Mouse (Mus musculus): ENCODE measurements at regions not wholly inside any gene's neighbourhood (a gene's known extent, or its start where the extent isn't known, plus 50 kb on each side); places are given as distances from the start of the nearest gene placed in this dataset.
A peak's percentile ranks its signal among the peaks of the same experiment; 100 is the strongest.

- H3K4me3 ChIP-seq (ENCODE audit: insufficient read depth in 1 of 2, low read depth in 1 of 2, low read length in 2 of 2, poor library complexity in 1 of 2, severe bottlenecking in 1 of 2), result no peak overlapping the region
- no peak overlapping the region for H3K27ac ChIP-seq (ENCODE audit: insufficient read depth, low read depth, low read length, poor library complexity, severe bottlenecking)
- H3K9ac ChIP-seq (ENCODE audit: insufficient read depth, low read depth, low read length, poor library complexity, severe bottlenecking), result no peak overlapping the region
- H3K9me3 ChIP-seq (ENCODE audit: control insufficient read depth, insufficient read depth, low read depth, low read length), result no peaks in the 10 kb centered on the region
- in situ Hi-C loops (cut with MboI; ENCODE audit: low sequenced_read_pairs in 2 of 2, unreplicated experiment in 2 of 2), result no loop called here
- DNase-seq (ENCODE audit: low read depth, low spot score), result no peak
- no peaks in the 10 kb centered on the region for H3K4me1 ChIP-seq (ENCODE audit: control insufficient read depth in 2 of 2, insufficient read depth in 2 of 2, low read length in 2 of 2, poor library complexity in 1 of 2)
- TF ChIP-seq HCFC1 (IDR thresholded peaks at IDR 0.05; ENCODE audit: borderline replicate concordance, insufficient read depth, low read length), result no peak
- no peaks in the 10 kb centered on the region for H3K36me3 ChIP-seq (ENCODE audit: control insufficient read depth, insufficient read depth, low read length, poor library complexity, severe bottlenecking)
Observed at GRCm38 (mm10) chr9:87372251-87372905, 117.0 kb upstream of the Cep162 start.

- DNase-seq (ENCODE audit: low read depth, low spot score), result no peak
- Histone ChIP-seq H3K9me3 (ENCODE audit: control insufficient read depth, insufficient read depth, low read depth, low read length) (no peaks in the 10 kb centered on the region), H3K9ac (ENCODE audit: insufficient read depth, low read depth, low read length, poor library complexity, severe bottlenecking) (no peak overlapping the region), H3K27ac (ENCODE audit: insufficient read depth, low read depth, low read length, poor library complexity, severe bottlenecking) (no peak overlapping the region), H3K4me1 (ENCODE audit: control insufficient read depth in 2 of 2, insufficient read depth in 2 of 2, low read length in 2 of 2, poor library complexity in 1 of 2) (no peaks in the 10 kb centered on the region), H3K36me3 (ENCODE audit: control insufficient read depth, insufficient read depth, low read length, poor library complexity, severe bottlenecking) (no peaks in the 10 kb centered on the region), H3K4me3 (ENCODE audit: insufficient read depth in 1 of 2, low read depth in 1 of 2, low read length in 2 of 2, poor library complexity in 1 of 2, severe bottlenecking in 1 of 2) (no peak overlapping the region)
- no peak for TF ChIP-seq HCFC1 (IDR thresholded peaks at IDR 0.05; ENCODE audit: borderline replicate concordance, insufficient read depth, low read length)
- TF ChIP-seq ZC3H11A (IDR thresholded peaks at IDR 0.05; ENCODE audit: borderline replicate concordance, low read depth, low read length), result no peak
- no peak for TF ChIP-seq CHD2 (IDR thresholded peaks at IDR 0.05; ENCODE audit: low read depth, low read length)
- TF ChIP-seq ZNF384 (IDR thresholded peaks at IDR 0.05; ENCODE audit: low read depth, low read length), result no peak
- no peak for TF ChIP-seq MAFK (IDR thresholded peaks at IDR 0.05; ENCODE audit: insufficient read depth, low read depth, low read length)
- in situ Hi-C loops (cut with MboI; ENCODE audit: low sequenced_read_pairs in 2 of 2, unreplicated experiment in 2 of 2), result no loop called here
Observed at GRCm38 (mm10) chr9:87369059-87369458, 113.7 kb upstream of the Cep162 start.

GRCm38 (mm10) chr9:87347008-87347407 is 91.7 kb upstream of the Cep162 start:
- Histone ChIP-seq H3K9ac (ENCODE audit: insufficient read depth, low read depth, low read length, poor library complexity, severe bottlenecking) (no peak overlapping the region), H3K27ac (ENCODE audit: insufficient read depth, low read depth, low read length, poor library complexity, severe bottlenecking) (no peak overlapping the region), H3K4me3 (ENCODE audit: insufficient read depth in 1 of 2, low read depth in 1 of 2, low read length in 2 of 2, poor library complexity in 1 of 2, severe bottlenecking in 1 of 2) (no peak overlapping the region), H3K4me1 (ENCODE audit: control insufficient read depth in 2 of 2, insufficient read depth in 2 of 2, low read length in 2 of 2, poor library complexity in 1 of 2) (no peaks in the 10 kb centered on the region), H3K36me3 (ENCODE audit: control insufficient read depth, insufficient read depth, low read length, poor library complexity, severe bottlenecking) (no peaks in the 10 kb centered on the region), H3K9me3 (ENCODE audit: control insufficient read depth, insufficient read depth, low read depth, low read length) (no peaks in the 10 kb centered on the region)
- no peak for DNase-seq (ENCODE audit: low read depth, low spot score)
- peak; percentile 87 for TF ChIP-seq MAFK (IDR thresholded peaks at IDR 0.05; ENCODE audit: insufficient read depth, low read depth, low read length)
- no peak for TF ChIP-seq HCFC1 (IDR thresholded peaks at IDR 0.05; ENCODE audit: borderline replicate concordance, insufficient read depth, low read length)
- TF ChIP-seq ZNF384 (IDR thresholded peaks at IDR 0.05; ENCODE audit: low read depth, low read length), result no peak
- no peak for TF ChIP-seq ZC3H11A (IDR thresholded peaks at IDR 0.05; ENCODE audit: borderline replicate concordance, low read depth, low read length)
- no peak for TF ChIP-seq CHD2 (IDR thresholded peaks at IDR 0.05; ENCODE audit: low read depth, low read length)
- in situ Hi-C loops (cut with MboI; ENCODE audit: low sequenced_read_pairs in 2 of 2, unreplicated experiment in 2 of 2), result no loop called here

GRCm38 (mm10) chr9:87346278-87346882 is 91.0 kb upstream of the Cep162 start:
- H3K27ac ChIP-seq (ENCODE audit: insufficient read depth, low read depth, low read length, poor library complexity, severe bottlenecking), result no peak overlapping the region
- H3K9ac ChIP-seq (ENCODE audit: insufficient read depth, low read depth, low read length, poor library complexity, severe bottlenecking), result no peak overlapping the region
- no peak for DNase-seq (ENCODE audit: low read depth, low spot score)
- H3K36me3 ChIP-seq (ENCODE audit: control insufficient read depth, insufficient read depth, low read length, poor library complexity, severe bottlenecking), result no peaks in the 10 kb centered on the region
- no peaks in the 10 kb centered on the region for H3K4me1 ChIP-seq (ENCODE audit: control insufficient read depth in 2 of 2, insufficient read depth in 2 of 2, low read length in 2 of 2, poor library complexity in 1 of 2)
- in situ Hi-C loops (cut with MboI; ENCODE audit: low sequenced_read_pairs in 2 of 2, unreplicated experiment in 2 of 2), result no loop called here
- H3K9me3 ChIP-seq (ENCODE audit: control insufficient read depth, insufficient read depth, low read depth, low read length), result no peaks in the 10 kb centered on the region
- H3K4me3 ChIP-seq (ENCODE audit: insufficient read depth in 1 of 2, low read depth in 1 of 2, low read length in 2 of 2, poor library complexity in 1 of 2, severe bottlenecking in 1 of 2), result no peak overlapping the region
- TF ChIP-seq CHD2 (IDR thresholded peaks at IDR 0.05; ENCODE audit: low read depth, low read length), result no peak
- no peak for TF ChIP-seq HCFC1 (IDR thresholded peaks at IDR 0.05; ENCODE audit: borderline replicate concordance, insufficient read depth, low read length)
- TF ChIP-seq ZC3H11A (IDR thresholded peaks at IDR 0.05; ENCODE audit: borderline replicate concordance, low read depth, low read length), result no peak
- no peak for TF ChIP-seq MAFK (IDR thresholded peaks at IDR 0.05; ENCODE audit: insufficient read depth, low read depth, low read length)
- TF ChIP-seq ZNF384 (IDR thresholded peaks at IDR 0.05; ENCODE audit: low read depth, low read length), result no peak
